Mouse (Mus musculus) 3T3-L1 (cell line): ENCODE results near the gene Setx.

Source experiments
- DNase-seq: peaks from one replicate; pipeline ENCODE4 v3.0.0-alpha.2; 2015; ENCODE audit warnings: low read depth, low spot score

The Setx gene

GRCm38 (mm10) chr2:29135161-29135560 is 11.2 kb downstream of the Setx start:
- DNase-seq, result no peak

DNA sequence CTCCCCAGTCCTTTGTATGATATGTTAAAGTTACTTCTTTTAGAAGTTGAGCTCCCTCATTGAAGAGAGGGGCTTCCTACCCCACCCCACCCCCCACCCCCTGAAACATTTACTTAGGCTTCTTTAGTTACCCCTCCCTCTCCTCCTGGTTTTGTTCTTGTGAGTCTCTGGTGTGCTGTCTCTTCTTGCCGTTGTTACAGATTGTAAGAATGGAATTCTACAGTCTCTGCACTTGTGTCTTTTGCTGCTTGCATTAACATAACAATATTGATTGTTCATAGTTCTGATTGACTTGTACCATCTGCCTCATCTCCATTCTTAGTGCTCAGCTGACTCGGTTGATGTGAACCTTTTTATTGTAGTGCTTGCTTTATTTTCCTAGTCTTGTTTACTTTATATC is 28.0 kb downstream of the Setx start:
- DNase-seq, result no peak

- no peak for DNase-seq
Observed at GRCm38 (mm10) chr2:29168067-29168466, 44.1 kb downstream of the Setx start.

- no peak for DNase-seq
Observed at GRCm38 (mm10) chr2:29174887-29175286, 50.9 kb downstream of the Setx start.

DNA sequence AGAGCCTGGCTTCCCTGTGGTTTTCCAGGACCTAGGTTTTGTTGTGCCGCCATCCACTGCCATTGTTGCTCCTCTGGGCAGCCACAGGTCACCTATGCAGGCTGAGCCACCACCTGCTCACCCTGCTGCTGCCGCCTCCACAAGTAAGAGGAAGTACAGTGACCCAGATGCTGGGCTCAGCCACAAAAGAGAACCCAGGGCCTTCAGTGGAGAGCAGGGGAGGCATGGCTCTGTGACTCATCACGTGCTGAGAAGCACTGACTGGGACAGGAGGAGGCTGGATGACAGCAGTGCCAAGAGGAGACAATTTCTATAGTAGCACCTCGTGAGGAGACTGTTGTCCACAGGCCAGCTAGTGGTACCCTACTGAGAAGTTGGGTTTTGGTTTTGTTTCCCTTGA is 55.8 kb downstream of the Setx start:
- no peak for DNase-seq

GRCm38 (mm10) chr2:29181111-29181510 is 57.1 kb downstream of the Setx start:
- DNase-seq, result no peak

- no peak for DNase-seq
Observed at GRCm38 (mm10) chr2:29183266-29183924, 59.4 kb downstream of the Setx start.

GRCm38 (mm10) chr2:29186209-29186608 is 62.2 kb downstream of the Setx start:
- no peak for DNase-seq

- no peak for DNase-seq
Observed at GRCm38 (mm10) chr2:29190392-29190791, 66.4 kb downstream of the Setx start.

DNA sequence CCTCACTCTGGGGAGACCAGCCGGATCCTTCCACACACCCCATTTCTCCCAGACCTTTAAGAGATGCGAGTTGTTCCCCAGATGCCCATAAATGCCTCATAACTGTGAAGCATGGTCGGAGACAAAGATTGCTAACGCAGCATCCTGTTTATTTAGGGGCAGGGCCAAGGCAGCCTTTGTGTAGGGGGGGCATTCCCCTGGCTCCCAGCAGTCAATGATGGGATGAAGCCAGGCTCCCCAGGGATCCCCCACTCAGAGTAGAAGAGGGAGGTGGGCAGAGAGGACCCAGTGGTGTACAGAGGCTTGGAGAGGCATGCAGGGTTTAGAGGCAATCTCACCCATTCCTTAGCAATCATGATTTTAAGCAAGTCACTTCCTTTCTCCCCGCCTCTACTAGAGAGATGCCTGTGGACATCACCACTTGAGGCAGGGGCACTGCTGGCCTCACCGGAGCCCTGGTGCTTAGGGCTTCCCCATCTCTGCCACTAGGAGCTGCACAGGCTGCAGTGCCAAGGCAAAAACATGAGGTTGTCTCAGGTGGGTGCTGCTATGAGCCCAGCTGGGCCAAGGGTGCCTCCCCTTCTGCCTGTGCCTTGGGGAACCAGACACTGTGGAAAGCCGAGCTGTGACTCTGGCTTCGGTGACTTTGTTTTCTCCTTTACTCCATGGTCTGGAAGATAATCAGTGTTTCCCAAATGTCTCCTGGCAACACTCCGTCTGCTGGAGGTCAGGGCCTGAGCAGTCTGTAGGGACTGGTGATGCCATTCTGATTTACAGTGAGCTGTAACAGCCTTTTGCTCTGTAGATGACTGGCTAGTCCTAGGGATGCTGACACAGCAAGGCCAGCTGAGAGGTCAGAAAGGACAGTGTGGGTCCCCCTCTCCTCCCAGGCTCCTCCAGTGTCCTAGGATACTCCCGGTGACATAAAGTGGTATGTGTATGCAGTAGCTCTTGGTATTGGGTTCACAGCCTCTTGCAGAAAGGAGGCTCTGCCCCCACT is 67.5 kb downstream of the Setx start:
- DNase-seq, result no peak

DNA sequence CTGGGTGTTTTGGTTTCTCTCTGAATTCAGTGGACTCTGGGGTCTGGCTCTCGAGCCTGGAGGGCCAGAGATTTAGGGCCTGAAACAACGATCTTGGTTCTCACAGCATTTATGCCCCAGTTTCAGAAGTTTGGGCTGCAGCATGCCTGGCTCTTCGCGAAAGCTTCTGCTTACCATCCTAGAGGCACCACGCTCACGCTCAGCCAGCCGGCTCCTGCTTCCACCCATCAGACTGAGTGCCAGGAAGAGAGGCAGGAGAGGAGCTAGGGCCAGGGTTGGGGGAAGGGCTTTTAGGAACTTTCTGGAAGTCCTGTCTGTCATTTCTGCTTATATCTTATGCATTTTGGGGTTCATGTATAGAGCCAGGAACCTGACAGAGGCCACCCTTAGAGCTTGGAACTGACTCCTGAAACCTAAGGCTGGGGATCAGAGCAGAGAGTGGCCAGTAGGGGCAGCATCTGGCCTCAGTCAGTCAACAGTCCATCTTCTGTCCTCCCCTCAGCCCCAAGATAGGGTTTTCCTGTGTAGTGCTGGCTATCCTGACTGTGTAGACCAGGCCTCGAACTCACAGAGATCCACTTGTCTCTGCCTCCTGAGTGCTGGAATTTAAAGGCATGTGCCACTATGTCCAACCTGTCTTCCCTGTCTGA is 68.8 kb downstream of the Setx start:
- DNase-seq, result peak; percentile 20

GRCm38 (mm10) chr2:29193819-29194546 is 70.0 kb downstream of the Setx start:
- no peak for DNase-seq

GRCm38 (mm10) chr2:29194547-29195463 is 70.8 kb downstream of the Setx start:
- no peak for DNase-seq

DNA sequence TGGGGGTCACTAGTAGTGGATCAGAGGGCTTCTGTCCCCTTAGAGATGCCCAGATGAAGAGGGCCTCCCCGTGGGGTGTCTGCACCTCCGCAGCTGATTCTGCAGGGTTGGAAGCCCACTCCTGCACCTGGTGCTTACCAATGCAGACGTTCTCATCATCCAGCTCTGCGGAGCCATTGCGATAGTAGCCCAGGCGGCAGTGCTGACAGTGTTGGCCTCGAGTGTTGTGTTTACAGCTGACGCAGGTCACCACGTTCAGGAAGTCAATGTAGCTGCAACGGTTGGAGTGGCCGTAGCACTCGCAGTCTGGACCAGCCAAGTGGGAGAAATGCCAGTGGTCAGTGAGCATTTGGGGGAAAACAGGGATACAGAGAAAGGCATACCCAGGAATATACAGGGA is 72.9 kb downstream of the Setx start:
- no peak for DNase-seq

GRCm38 (mm10) chr2:29198446-29198845 is 74.5 kb downstream of the Setx start:
- peak; percentile 60 for DNase-seq

GRCm38 (mm10) chr2:29199909-29200308 is 75.9 kb downstream of the Setx start:
- DNase-seq, result peak; percentile 63

- DNase-seq, result peak; percentile 35
Observed at GRCm38 (mm10) chr2:29201223-29201955, 77.4 kb downstream of the Setx start.

DNA sequence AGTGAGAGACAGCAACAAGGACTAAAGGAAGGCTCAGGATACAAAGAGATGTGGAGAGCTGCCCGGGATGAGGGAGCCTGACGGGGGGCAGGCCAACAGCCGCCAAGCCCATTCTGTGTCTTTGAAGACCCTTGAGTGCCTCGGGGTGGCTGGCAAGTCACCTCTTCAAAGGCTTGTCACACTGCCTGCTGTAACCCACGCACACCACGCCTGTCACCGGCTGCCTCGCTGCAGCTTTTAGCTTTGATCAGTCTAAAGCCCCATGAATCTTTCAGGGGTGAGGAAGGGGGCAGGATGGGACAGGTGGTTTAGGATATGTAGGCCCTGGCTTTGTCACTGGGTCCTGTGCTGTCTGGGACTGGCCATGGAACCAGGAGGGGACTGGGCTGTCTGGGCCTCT is 82.2 kb downstream of the Setx start:
- DNase-seq, result no peak

GRCm38 (mm10) chr2:29216286-29217012 is 92.5 kb downstream of the Setx start:
- peak; percentile 39 for DNase-seq
